Mouse (Mus musculus): ENCODE results near the gene Eef1g.

DNA sequence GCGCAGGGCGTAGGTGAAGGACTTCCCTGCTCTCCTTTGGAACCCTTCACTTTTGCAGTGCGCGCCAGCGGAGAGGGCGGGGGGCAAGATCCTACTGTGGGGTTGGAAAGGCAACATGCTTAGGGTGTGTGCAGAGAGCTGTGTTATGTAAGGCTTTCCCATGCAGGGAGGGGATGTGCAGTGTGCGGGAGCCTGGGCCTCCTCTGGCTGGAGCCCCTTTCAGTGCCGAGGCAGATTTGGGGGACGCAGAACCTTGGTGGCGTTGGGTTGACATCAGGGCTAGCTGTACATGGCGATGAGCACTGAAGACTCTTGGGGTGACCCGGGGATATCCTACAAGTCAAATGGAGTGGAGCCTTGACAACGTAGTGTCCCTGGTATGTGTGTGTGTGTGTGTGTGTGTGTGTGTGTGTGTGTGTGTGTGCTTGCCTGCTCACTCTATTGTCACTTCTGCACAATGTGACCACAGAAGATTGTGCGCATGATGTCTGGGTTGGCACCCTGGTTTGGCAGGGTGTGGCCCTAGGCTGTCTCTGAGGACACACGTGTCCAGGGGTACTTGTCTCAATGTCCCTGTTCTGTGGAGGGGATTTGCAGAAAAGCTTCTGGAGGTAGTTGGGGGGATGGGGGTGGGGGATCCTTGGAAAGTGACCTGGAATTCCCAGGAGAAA is 23.7 kb downstream of the Eef1g start:
- TF ChIP-seq CTCF (IDR thresholded peaks at IDR 0.05; ENCODE audit: insufficient read depth, low read length) (no peak), POLR2A (IDR thresholded peaks at IDR 0.05; ENCODE audit: borderline replicate concordance, extremely low read depth, low read depth, low read length) (peak; percentile 46; the same call in 1 of the 2 replicates)
